Mouse (Mus musculus): ENCODE results near the gene Ntrk2. TPM values are rescaled to one million over a fixed set of nuclear protein-coding genes. Genes with fewer than 3 reads are reported as not detected.

The Ntrk2 gene
- total and polyA plus RNA-seq, 2 experiments from 2014 or later: 141 to 207 TPM

GRCm38 (mm10) chr13:59056859-59057258, 250.5 kb downstream of the Ntrk2 start:
- Histone ChIP-seq H3K9ac (replicated peaks; ENCODE audit: low read length, poor library complexity, severe bottlenecking) (no peak overlapping the region), H3K4me2 (ENCODE audit: low read depth, low read length, poor library complexity, severe bottlenecking) (no peak overlapping the region), H3K9me3 (ENCODE audit: low read length) (no peaks in the 10 kb centered on the region), H3K27ac (ENCODE audit: low read depth, low read length) (no peak overlapping the region), H3K36me3 (ENCODE audit: insufficient read depth, low read length) (peaks cover 15% of the 10 kb centered on the region), H3K4me1 (ENCODE audit: insufficient read depth, low read length) (peaks cover 1% of the 10 kb centered on the region; the same call in 1 of the 2 replicates), H3K27me3 (ENCODE audit: insufficient read depth, low read length) (no peaks in the 10 kb centered on the region), H3K4me3 (ENCODE audit: low read depth, low read length) (no peak overlapping the region)
- ATAC-seq (ENCODE audit: low FRiP score) (no peak), DNase-seq (ENCODE audit: low spot score) (peak; percentile 51)
- whole genome bisulfite sequencing: 86% methylated on average over 4 of the region's 4 CpGs
- TF ChIP-seq CTCF (IDR thresholded peaks at IDR 0.05): no peak

DNA sequence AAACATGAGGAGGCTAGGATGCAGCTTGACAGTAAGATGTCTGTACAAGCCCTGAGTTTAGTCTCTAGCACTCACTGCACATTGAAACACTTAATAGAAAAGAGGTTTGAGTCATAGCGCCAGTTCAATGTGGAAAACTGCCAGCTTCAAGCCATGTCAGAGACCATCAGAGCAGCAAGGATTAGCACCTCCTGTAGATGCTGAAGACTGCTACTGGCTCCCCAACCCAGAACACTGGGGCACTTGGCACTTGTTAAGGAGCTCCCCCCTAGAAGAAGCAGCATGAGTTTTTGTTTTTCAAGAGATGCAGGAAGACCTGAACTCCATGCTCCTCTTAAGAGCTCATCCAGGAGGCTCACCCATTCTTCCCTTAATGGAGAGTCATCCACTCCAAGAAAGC, 251.5 kb downstream of the Ntrk2 start:
- Histone ChIP-seq H3K9me3 (ENCODE audit: low read length) (no peaks in the 10 kb centered on the region), H3K4me1 (ENCODE audit: insufficient read depth, low read length) (no peaks in the 10 kb centered on the region), H3K27ac (ENCODE audit: low read depth, low read length) (no peak overlapping the region), H3K27me3 (ENCODE audit: insufficient read depth, low read length) (no peaks in the 10 kb centered on the region), H3K4me3 (ENCODE audit: low read depth, low read length) (no peak overlapping the region), H3K4me2 (ENCODE audit: low read depth, low read length, poor library complexity, severe bottlenecking) (no peak overlapping the region), H3K9ac (replicated peaks; ENCODE audit: low read length, poor library complexity, severe bottlenecking) (no peak overlapping the region), H3K36me3 (ENCODE audit: insufficient read depth, low read length) (peaks cover 15% of the 10 kb centered on the region)
- WGBS: 53% methylated on average over 1 of the region's 1 CpGs
- peak; percentile 36 for DNase-seq (ENCODE audit: low spot score)
- ATAC-seq (ENCODE audit: low FRiP score): no peak
- no peak for TF ChIP-seq CTCF (IDR thresholded peaks at IDR 0.05)

DNA sequence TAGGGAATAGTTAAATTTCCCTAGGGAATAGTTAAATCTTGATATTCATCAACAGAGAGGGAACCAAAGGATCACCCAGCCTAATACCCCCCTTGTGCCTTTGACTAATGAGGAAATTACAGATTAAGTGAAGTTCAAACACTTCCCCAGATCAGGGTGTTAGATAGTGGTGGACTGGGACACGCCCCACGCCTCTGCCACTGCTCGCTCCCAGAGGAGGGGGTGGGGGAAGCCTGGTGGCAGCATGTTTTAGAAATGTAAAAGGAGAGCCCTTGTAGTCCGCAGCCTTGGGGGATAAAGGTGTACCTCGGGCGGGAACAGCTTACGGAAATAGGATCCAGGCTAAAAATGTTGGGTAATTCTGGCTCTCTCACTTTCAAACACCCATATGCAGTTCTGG, 252.7 kb downstream of the Ntrk2 start:
- Histone ChIP-seq H3K4me2 (ENCODE audit: low read depth, low read length, poor library complexity, severe bottlenecking) (no peak overlapping the region), H3K27me3 (ENCODE audit: insufficient read depth, low read length) (no peaks in the 10 kb centered on the region), H3K36me3 (ENCODE audit: insufficient read depth, low read length) (peaks cover 15% of the 10 kb centered on the region), H3K4me1 (ENCODE audit: insufficient read depth, low read length) (no peaks in the 10 kb centered on the region), H3K9ac (replicated peaks; ENCODE audit: low read length, poor library complexity, severe bottlenecking) (no peak overlapping the region), H3K9me3 (ENCODE audit: low read length) (no peaks in the 10 kb centered on the region), H3K27ac (ENCODE audit: low read depth, low read length) (no peak overlapping the region), H3K4me3 (ENCODE audit: low read depth, low read length) (no peak overlapping the region)
- DNase-seq (ENCODE audit: low spot score) (no peak), ATAC-seq (ENCODE audit: low FRiP score) (no peak)
- WGBS: 52% methylated on average over 7 of the region's 7 CpGs
- TF ChIP-seq CTCF (IDR thresholded peaks at IDR 0.05): no peak

GRCm38 (mm10) chr13:59065677-59066076, 259.3 kb downstream of the Ntrk2 start:
- ATAC-seq (ENCODE audit: low FRiP score): no peak
- Histone ChIP-seq H3K27me3 (ENCODE audit: insufficient read depth, low read length) (no peaks in the 10 kb centered on the region), H3K9ac (replicated peaks; ENCODE audit: low read length, poor library complexity, severe bottlenecking) (no peak overlapping the region), H3K4me2 (ENCODE audit: low read depth, low read length, poor library complexity, severe bottlenecking) (no peak overlapping the region), H3K27ac (ENCODE audit: low read depth, low read length) (no peak overlapping the region), H3K9me3 (ENCODE audit: low read length) (no peaks in the 10 kb centered on the region), H3K4me3 (ENCODE audit: low read depth, low read length) (no peak overlapping the region), H3K36me3 (ENCODE audit: insufficient read depth, low read length) (peaks cover 4% of the 10 kb centered on the region; the same call in 1 of the 2 replicates), H3K4me1 (ENCODE audit: insufficient read depth, low read length) (no peaks in the 10 kb centered on the region)
- no peak for DNase-seq (ENCODE audit: low spot score)
- no peak for TF ChIP-seq CTCF (IDR thresholded peaks at IDR 0.05)
- 82% methylated on average over 3 of the region's 3 CpGs for WGBS

GRCm38 (mm10) chr13:59073635-59074256, 267.4 kb downstream of the Ntrk2 start:
- Histone ChIP-seq H3K9ac (replicated peaks; ENCODE audit: low read length, poor library complexity, severe bottlenecking) (no peak overlapping the region), H3K27me3 (ENCODE audit: insufficient read depth, low read length) (no peaks in the 10 kb centered on the region), H3K27ac (ENCODE audit: low read depth, low read length) (peak overlapping the region; percentile 47), H3K4me1 (ENCODE audit: insufficient read depth, low read length) (no peaks in the 10 kb centered on the region; the same call in 1 of the 2 replicates), H3K4me2 (ENCODE audit: low read depth, low read length, poor library complexity, severe bottlenecking) (no peak overlapping the region), H3K4me3 (ENCODE audit: low read depth, low read length) (no peak overlapping the region), H3K36me3 (ENCODE audit: insufficient read depth, low read length) (no peaks in the 10 kb centered on the region), H3K9me3 (ENCODE audit: low read length) (no peaks in the 10 kb centered on the region)
- TF ChIP-seq CTCF (IDR thresholded peaks at IDR 0.05): peak; percentile 96
- DNase-seq (ENCODE audit: low spot score) (peak; percentile 90), ATAC-seq (ENCODE audit: low FRiP score) (peak; percentile 88)
- WGBS: 17% methylated on average over 26 of the region's 26 CpGs

DNA sequence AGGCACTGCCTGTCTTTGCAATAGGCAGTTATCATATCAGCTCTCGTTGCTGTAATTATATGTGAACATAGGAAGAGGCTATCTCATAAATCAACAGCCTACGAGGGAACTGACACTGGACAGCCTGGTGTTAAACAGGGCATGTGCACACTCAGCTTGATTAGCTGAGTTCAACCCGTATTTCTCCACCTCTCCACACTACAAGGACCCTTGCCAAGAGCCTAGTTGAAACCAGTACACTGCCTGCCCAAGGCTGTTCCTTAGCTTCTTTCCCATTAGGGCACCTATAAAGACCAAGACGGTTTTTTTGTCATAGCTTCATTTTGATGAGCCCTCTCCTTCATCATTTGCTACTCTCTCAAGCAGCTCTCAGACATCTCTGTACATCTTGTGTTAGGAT, 270.1 kb downstream of the Ntrk2 start:
- DNase-seq (ENCODE audit: low spot score) (no peak), ATAC-seq (ENCODE audit: low FRiP score) (no peak)
- Histone ChIP-seq H3K4me3 (ENCODE audit: low read depth, low read length) (no peak overlapping the region), H3K4me2 (ENCODE audit: low read depth, low read length, poor library complexity, severe bottlenecking) (no peak overlapping the region), H3K27me3 (ENCODE audit: insufficient read depth, low read length) (no peaks in the 10 kb centered on the region), H3K4me1 (ENCODE audit: insufficient read depth, low read length) (no peaks in the 10 kb centered on the region; the same call in 1 of the 2 replicates), H3K9ac (replicated peaks; ENCODE audit: low read length, poor library complexity, severe bottlenecking) (no peak overlapping the region), H3K36me3 (ENCODE audit: insufficient read depth, low read length) (no peaks in the 10 kb centered on the region), H3K9me3 (ENCODE audit: low read length) (no peaks in the 10 kb centered on the region), H3K27ac (ENCODE audit: low read depth, low read length) (no peak overlapping the region; the same call in 1 of the 2 replicates)
- TF ChIP-seq CTCF (IDR thresholded peaks at IDR 0.05): no peak
- 79% methylated on average over 4 of the region's 4 CpGs for WGBS
